Mouse (Mus musculus) ES-E14 (cell line): ENCODE results near the gene Txn2. TPM values are rescaled to one million over a fixed set of nuclear protein-coding genes. Genes with fewer than 3 reads are reported as not detected.

ENCODE experiments used
- DNase-seq: peaks from one replicate; pipeline ENCODE4 v3.0.0-alpha.2; 2013; ENCODE audit warnings: low read depth, low spot score
- H3K27ac ChIP-seq: 2 replicates; pipeline ENCODE4 v1.5.1; 2012; ENCODE audit warnings: low read depth, mild to moderate bottlenecking, low read length, moderate library complexity, mixed read lengths; ENCODE audit not compliant: poor library complexity, insufficient read depth, severe bottlenecking
- H3K36me3 ChIP-seq: 2 replicates; pipeline ENCODE4 v1.6.1; 2012; ENCODE audit warnings: mild to moderate bottlenecking, low read length, moderate library complexity, mixed read lengths; ENCODE audit not compliant: control insufficient read depth, poor library complexity, insufficient read depth, severe bottlenecking
- H3K4me1 ChIP-seq, 2 experiments: fragments of 150-350 bp in 1 of 2; sonication (generic) in 1 of 2; 2 replicates each; pipeline ENCODE4 v1.6.1; 2012; ENCODE audit warnings: low read length in 2 of 2, mild to moderate bottlenecking in 1 of 2, mixed read lengths in 1 of 2; ENCODE audit not compliant: control insufficient read depth in 2 of 2, insufficient read depth in 2 of 2, poor library complexity in 1 of 2
- H3K4me3 ChIP-seq, 2 experiments: fragments of 150-350 bp in 1 of 2; sonication (generic) in 1 of 2; 2 replicates each; pipeline ENCODE4 v1.5.1; 2012; ENCODE audit warnings: low read length in 2 of 2, low read depth in 1 of 2, mild to moderate bottlenecking in 1 of 2, mixed read lengths in 1 of 2; ENCODE audit not compliant: insufficient read depth in 1 of 2, poor library complexity in 1 of 2, severe bottlenecking in 1 of 2
- H3K9ac ChIP-seq: 2 replicates; pipeline ENCODE4 v1.6.1; 2012; ENCODE audit warnings: low read depth, mild to moderate bottlenecking, low read length, mixed read lengths; ENCODE audit not compliant: poor library complexity, insufficient read depth, severe bottlenecking
- H3K9me3 ChIP-seq: fragments of 150-350 bp; sonication (generic); 2 replicates; pipeline ENCODE4 v1.6.1; 2012; ENCODE audit warnings: low read depth, mild to moderate bottlenecking, low read length; ENCODE audit not compliant: control insufficient read depth, insufficient read depth
- CHD2 ChIP-seq: IDR thresholded peaks from 2 replicates; pipeline ENCODE4 v1.6.1; 2014; ENCODE audit warnings: mild to moderate bottlenecking, low read depth, low read length, inconsistent platforms
- HCFC1 ChIP-seq: IDR thresholded peaks from 2 replicates; pipeline ENCODE4 v1.6.1; 2012; ENCODE audit warnings: low read length, inconsistent platforms, borderline replicate concordance; ENCODE audit not compliant: insufficient read depth
- MAFK ChIP-seq: IDR thresholded peaks from 2 replicates; pipeline ENCODE4 v1.6.1; 2014; ENCODE audit warnings: mild to moderate bottlenecking, low read depth, low read length, inconsistent platforms; ENCODE audit not compliant: insufficient read depth
- ZC3H11A ChIP-seq: IDR thresholded peaks from 2 replicates; pipeline ENCODE4 v1.6.1; 2012; ENCODE audit warnings: low read depth, mild to moderate bottlenecking, inconsistent platforms, low read length, borderline replicate concordance
- ZNF384 ChIP-seq: IDR thresholded peaks from 2 replicates; pipeline ENCODE4 v1.6.1; 2012; ENCODE audit warnings: low read depth, low read length, inconsistent platforms
- in situ Hi-C, 2 experiments: fragments of 600-800 bp; cut with MboI; formaldehyde crosslinking; loops; one replicate each; pipeline ENCODE4 v1.15.1; 2025; ENCODE audit warnings: low sequenced_read_pairs in 2 of 2, inconsistent platforms in 1 of 2; ENCODE audit not compliant: unreplicated experiment in 2 of 2
- total RNA-seq: library from RNA; depleted of rRNA; stranded (reverse); fragments of 300-350 nt; gene quantifications from 2 replicates; pipeline ENCODE4 v1.2.3, GENCODE M21; 2012; rRNA removed

The Txn2 gene
- 90.3 and 91.1 TPM in 2 replicates for total RNA-seq

DNA sequence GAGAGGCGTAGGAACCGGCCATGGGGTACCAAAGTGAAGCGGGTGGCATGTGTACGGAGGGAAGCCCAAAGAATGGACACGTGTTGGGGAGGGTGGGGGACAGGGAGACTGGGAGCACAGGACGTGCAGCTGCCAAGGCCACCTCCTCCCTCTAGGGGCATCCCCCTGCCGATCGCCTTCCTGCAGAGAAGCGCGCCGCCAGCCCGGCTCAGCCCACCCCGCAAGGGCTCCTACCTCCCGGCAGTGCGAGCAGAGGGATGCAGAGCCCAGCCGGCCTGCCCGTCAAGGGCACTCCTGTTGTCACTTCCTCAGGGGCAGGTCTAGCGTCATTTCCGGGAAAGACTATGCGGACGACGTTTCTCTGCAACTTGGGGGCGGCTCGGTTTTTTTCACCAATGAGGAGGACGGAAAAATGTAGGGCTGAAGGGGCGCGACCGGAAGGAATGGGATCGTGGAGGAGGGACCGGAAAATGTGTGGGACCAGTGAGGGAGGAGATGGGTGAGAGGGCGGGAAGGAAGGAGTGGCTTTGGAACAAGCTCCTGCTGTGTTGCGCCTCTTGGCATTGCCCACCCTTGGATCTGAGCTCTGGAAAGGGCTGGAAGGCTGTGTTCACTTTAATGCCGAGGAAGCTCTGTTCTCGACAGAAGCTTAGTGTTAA is at the start of gene Txn2:
TSS of gene Txn2 (minus strand) at position 334 of the 659 bp plus-strand sequence.
- TF ChIP-seq MAFK: no peak
- no peak for TF ChIP-seq ZC3H11A
- TF ChIP-seq ZNF384: no peak
- no peak for TF ChIP-seq CHD2
- peak; percentile 76; the same call in 1 of the 2 replicates for TF ChIP-seq HCFC1
- Histone ChIP-seq H3K9ac (peak within 1 kb of the TSS; percentile 87), H3K4me3 (peak within 1 kb of the TSS; percentile 71 to 86), H3K9me3 (no peaks in the 10 kb centered on the region), H3K36me3 (peaks cover 24% of the 10 kb centered on the region), H3K4me1 (peaks cover 0 to 6% of the 10 kb centered on the region in 2 experiments; a peak in 1 of 4 replicates), H3K27ac (peak within 1 kb of the TSS; percentile 51; the same call in 1 of the 2 replicates)
- in situ Hi-C loops: no loop called here
- peak; percentile 99 for DNase-seq

DNA sequence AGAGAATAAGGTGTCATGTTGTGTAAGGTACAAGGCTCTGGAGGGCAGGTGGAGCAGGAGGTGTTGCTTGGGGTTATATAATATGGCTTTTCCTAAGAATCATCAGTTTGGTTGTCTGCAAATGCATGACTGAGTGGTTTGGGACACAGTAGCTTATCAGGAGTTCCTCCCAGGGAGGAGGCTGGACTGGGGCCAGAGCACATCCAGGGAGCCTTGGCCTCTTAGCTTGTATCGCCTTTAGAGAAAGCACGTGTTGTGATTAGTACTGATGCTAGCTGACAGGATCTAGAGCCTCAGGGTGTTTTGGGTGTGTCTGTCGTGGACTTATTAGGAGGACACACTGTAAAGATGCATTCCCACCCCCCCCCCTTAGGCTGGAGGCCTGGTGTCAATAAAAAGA is 48.9 kb upstream of the Txn2 start:
- in situ Hi-C loops: no loop called here
- H3K27ac ChIP-seq: no peak overlapping the region
- TF ChIP-seq HCFC1: no peak
- TF ChIP-seq CHD2: no peak
- TF ChIP-seq ZNF384: no peak
- TF ChIP-seq MAFK: no peak
- no peak for TF ChIP-seq ZC3H11A
- no peak overlapping the region for H3K9ac ChIP-seq
- H3K4me3 ChIP-seq: no peak overlapping the region
- H3K36me3 ChIP-seq: no peaks in the 10 kb centered on the region
- no peak for DNase-seq
- no peaks in the 10 kb centered on the region for H3K4me1 ChIP-seq
- H3K9me3 ChIP-seq: no peaks in the 10 kb centered on the region

GRCm38 (mm10) chr15:77974165-77974841 is 45.5 kb upstream of the Txn2 start:
- no peak for TF ChIP-seq HCFC1
- no peak for TF ChIP-seq ZC3H11A
- no peak for TF ChIP-seq MAFK
- no peak for TF ChIP-seq CHD2
- no peak for TF ChIP-seq ZNF384

GRCm38 (mm10) chr15:77970470-77971292 is 41.9 kb upstream of the Txn2 start, which contains the start of gene Eif3d:
Gene Eif3d, minus strand, starts transcription at chr15:77970813.
- TF ChIP-seq ZC3H11A (no peak), MAFK (peak; percentile 97), CHD2 (0 out of 2 replicates have a peak, but pooled peaks have one; percentile 12), ZNF384 (peak; percentile 100), HCFC1 (peak; percentile 75)
- in situ Hi-C loops: no loop called here
- Histone ChIP-seq H3K36me3 (peaks cover 32% of the 10 kb centered on the region), H3K4me1 (peaks cover 4 to 6% of the 10 kb centered on the region in 2 experiments; a peak in 2 of 4 replicates), H3K9me3 (no peaks in the 10 kb centered on the region), H3K9ac (peak within 1 kb of the TSS; percentile 92), H3K27ac (peak within 1 kb of the TSS; percentile 93), H3K4me3 (peak within 1 kb of the TSS; percentile 81 to 83)
- peak; percentile 93 for DNase-seq

More at GRCm38 (mm10) chr15:77974165-77974841, 45.5 kb upstream of the Txn2 start:
- in situ Hi-C loops: no loop called here
- H3K4me3 ChIP-seq: no peak overlapping the region
- H3K9ac ChIP-seq: no peak overlapping the region
- H3K9me3 ChIP-seq: no peaks in the 10 kb centered on the region
- no peak overlapping the region for H3K27ac ChIP-seq
- H3K36me3 ChIP-seq: no peaks in the 10 kb centered on the region
- H3K4me1 ChIP-seq: peaks cover 2% of the 10 kb centered on the region in 2 experiments; a peak in 2 of 4 replicates
- no peak for DNase-seq
